Mouse (Mus musculus) forebrain, embryonic 13.5 days (tissue): ENCODE data around the gene Sgo2a. TPM values are rescaled to one million over a fixed set of nuclear protein-coding genes. Genes with fewer than 3 reads are reported as not detected.

Source experiments
- ATAC-seq: fragments of 200-750 bp; cut with Nextera tagmentation; 2 replicates; pipeline ENCODE4 v1.8.0; 2017
- H3K27ac ChIP-seq: fragments of 300-500 bp; sonication (generic); 2 replicates; pipeline ENCODE4 v1.5.1; 2015; ENCODE audit warnings: inconsistent platforms, mild to moderate bottlenecking, moderate library complexity
- H3K27me3 ChIP-seq: fragments of 300-500 bp; sonication (generic); 2 replicates; pipeline ENCODE4 v1.6.1; 2015; ENCODE audit warnings: mild to moderate bottlenecking, inconsistent platforms
- H3K36me3 ChIP-seq: fragments of 300-500 bp; sonication (generic); 2 replicates; pipeline ENCODE4 v1.6.1; 2015; ENCODE audit warnings: mild to moderate bottlenecking, inconsistent platforms; ENCODE audit not compliant: poor library complexity, severe bottlenecking
- H3K4me1 ChIP-seq: fragments of 300-500 bp; sonication (generic); 2 replicates; pipeline ENCODE4 v1.6.1; 2015; ENCODE audit warnings: inconsistent platforms
- H3K4me2 ChIP-seq: fragments of 300-500 bp; sonication (generic); 2 replicates; pipeline ENCODE4 v1.6.1; 2015; ENCODE audit warnings: inconsistent platforms, mild to moderate bottlenecking, moderate library complexity
- H3K4me3 ChIP-seq: fragments of 300-500 bp; sonication (generic); 2 replicates; pipeline ENCODE4 v1.5.1; 2015; ENCODE audit warnings: mild to moderate bottlenecking, inconsistent platforms
- H3K9ac ChIP-seq: fragments of 300-500 bp; sonication (generic); 2 replicates; pipeline ENCODE4 v1.6.1; 2015; ENCODE audit warnings: mild to moderate bottlenecking, inconsistent platforms
- H3K9me3 ChIP-seq: fragments of 300-500 bp; sonication (generic); replicated peaks from 2 replicates; pipeline ENCODE4 v1.6.1; 2016; ENCODE audit warnings: inconsistent platforms
- WGBS: fragments of 180-500 bp; shearing (Covaris S2); methylation state at CpG from one replicate; pipeline ENCODE4 v1.1.7; 2015; 5-methylcytosine and 5-hydroxymethylcytosine counted together
- polyA plus RNA-seq: library from polyadenylated mRNA; unstranded; fragments of >200 nt; fragmentation: Nextera tagmentation; extraction: Ambion mirVana; gene quantifications from 2 replicates; pipeline ENCODE4 v1.2.1, GENCODE M21; 2015

Gene Sgo2a
- 19.3 TPM in 2 replicates for polyA plus RNA-seq

DNA sequence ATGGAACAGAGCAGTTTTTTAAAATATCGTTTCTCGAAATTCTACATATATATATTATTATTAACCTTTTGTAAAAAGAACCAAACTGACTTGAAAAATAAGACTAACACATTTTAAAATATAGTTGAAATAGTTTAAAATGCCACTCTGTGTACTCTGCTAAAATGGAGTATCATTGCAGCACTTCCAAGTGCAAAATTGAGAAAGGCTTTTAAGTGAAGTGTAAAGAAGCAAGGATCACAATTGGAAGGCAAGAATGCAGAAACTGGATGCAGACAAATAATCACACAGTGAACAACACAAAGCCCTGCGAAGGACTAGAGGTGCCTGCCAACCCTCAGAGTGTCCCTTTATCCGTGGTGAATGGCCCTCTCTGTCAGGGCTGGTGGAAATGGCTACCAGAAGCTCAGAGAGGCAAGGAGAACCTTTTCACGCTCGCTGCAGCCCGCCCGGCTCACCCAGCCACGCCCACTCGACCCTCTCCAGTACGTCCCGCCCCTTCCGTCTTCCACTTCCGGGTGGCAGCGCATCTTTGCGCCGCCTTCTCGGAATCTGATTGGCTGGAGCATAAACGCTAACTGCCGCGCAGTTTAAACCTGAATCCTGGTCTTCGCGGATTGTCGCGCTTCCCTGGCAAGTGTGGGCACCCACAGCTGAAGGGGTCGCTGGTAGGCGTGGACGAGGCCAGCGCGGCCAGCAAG lies at the start of gene Sgo2a:
Gene Sgo2a, plus strand, starts transcription at position 540 of the 701 bp plus-strand sequence.
- peak; percentile 100 for ATAC-seq
- H3K4me3 ChIP-seq, result peak within 1 kb of the TSS; percentile 78
- WGBS, result 7% methylated on average over 30 of the region's 30 CpGs

DNA sequence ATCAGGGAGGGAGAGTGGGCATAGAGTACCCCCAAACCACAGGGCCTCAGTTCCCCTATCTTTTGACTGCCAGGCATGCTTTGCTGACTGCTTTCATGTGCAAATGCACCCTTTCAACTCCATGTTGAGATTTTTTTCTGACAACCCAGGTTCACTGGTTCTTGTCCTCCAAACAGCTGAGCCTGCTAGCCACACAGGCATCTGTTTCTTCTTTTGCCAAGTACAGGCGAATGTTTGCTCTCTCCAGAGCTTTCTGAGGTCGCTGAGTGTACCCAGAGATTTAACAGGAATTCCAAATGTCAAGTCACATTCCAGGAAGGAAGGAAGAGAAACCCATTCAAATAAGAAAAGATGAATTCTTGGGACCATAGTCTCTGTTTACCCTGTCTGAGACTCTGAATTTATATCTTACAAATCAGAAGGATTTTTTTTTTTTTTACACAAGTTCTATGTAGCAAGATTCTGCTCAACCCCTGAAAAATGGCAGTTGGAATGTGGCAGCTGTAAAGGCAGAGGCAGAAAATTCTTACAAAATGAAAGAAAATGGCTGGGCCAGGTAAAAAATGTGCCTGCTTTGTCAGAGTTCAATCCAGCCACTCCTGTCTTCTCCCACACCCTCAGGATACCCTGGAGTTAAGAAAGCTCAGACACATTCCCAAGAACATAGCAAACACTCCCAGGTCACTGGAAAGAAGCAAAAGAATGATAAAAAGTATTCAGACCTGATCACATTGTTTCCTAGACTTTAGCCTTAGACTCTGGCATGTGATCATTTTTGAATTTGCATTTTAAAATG lies 48.0 kb upstream of the Sgo2a start:
- H3K27ac ChIP-seq, result no peak overlapping the region
- peaks cover 16% of the 10 kb centered on the region; the same call in 1 of the 2 replicates for H3K36me3 ChIP-seq
- WGBS, result 44% methylated on average over 2 of the region's 2 CpGs

More for the DNA sequence above, at the start of gene Sgo2a:
- H3K4me2 ChIP-seq, result peak within 1 kb of the TSS; percentile 84
- H3K27ac ChIP-seq, result peak within 1 kb of the TSS; percentile 88
- H3K9ac ChIP-seq, result peak within 1 kb of the TSS; percentile 76
- H3K9me3 ChIP-seq, result no peaks in the 10 kb centered on the region
- H3K36me3 ChIP-seq, result no peaks in the 10 kb centered on the region
- H3K27me3 ChIP-seq, result no peaks in the 10 kb centered on the region
- H3K4me1 ChIP-seq, result peaks cover 23% of the 10 kb centered on the region

DNA sequence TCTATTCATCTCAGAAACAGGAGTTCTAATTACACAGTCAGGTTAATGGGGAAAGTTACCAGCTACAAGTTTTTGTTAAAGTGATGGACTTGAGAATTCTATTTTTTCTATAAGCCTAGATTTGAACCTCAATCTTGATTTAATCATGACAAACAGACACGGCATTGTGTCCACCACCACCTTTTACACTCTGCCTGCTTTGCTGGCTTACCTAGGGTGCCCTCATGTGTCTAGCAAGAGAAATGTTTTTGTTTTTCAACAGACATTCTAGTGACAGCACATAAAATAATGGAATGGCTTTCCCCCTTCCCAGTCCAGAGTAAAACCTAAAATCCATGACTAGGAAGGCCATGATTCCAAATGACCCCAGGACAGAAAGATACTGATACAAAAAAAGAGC lies 46.6 kb upstream of the Sgo2a start:
- Histone ChIP-seq H3K36me3 (peaks cover 8% of the 10 kb centered on the region; the same call in 1 of the 2 replicates), H3K27me3 (no peaks in the 10 kb centered on the region), H3K27ac (no peak overlapping the region), H3K9ac (no peak overlapping the region), H3K4me3 (no peak overlapping the region), H3K9me3 (no peaks in the 10 kb centered on the region), H3K4me1 (0 out of 2 replicates have a peak, but pooled peaks cover 15% of the 10 kb centered on the region), H3K4me2 (no peak overlapping the region)
- 7% methylated on average over 1 of the region's 1 CpGs for WGBS
- ATAC-seq, result no peak

More for the DNA sequence above, 48.0 kb upstream of the Sgo2a start:
- ATAC-seq, result no peak
- Histone ChIP-seq H3K4me1 (0 out of 2 replicates have a peak, but pooled peaks cover 15% of the 10 kb centered on the region), H3K27me3 (peaks cover 3% of the 10 kb centered on the region; the same call in 1 of the 2 replicates), H3K4me3 (no peak overlapping the region), H3K9ac (no peak overlapping the region), H3K9me3 (no peaks in the 10 kb centered on the region), H3K4me2 (no peak overlapping the region)

DNA sequence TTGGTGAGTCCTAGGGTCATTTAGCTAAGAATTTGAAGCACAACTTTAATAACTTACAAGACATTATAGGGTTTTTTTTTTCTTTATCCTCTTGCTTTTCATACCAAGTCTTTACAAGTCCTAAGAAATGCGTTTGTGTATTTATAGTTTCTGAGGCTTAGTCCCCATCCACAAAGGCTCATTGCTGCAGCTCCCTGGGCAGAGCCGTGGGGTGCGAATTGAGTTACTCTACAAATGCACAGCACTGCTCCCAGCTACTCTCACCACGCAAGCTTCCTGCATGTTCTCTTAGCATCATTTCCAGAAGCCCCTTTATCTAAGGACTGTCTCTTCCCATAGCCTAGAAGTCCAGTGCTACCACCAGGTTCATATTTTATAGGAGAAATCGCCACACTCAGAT lies 46.1 kb upstream of the Sgo2a start:
- no peak overlapping the region for H3K4me3 ChIP-seq
- no peak overlapping the region for H3K27ac ChIP-seq
- no peak overlapping the region for H3K4me2 ChIP-seq
- H3K4me1 ChIP-seq, result 0 out of 2 replicates have a peak, but pooled peaks cover 15% of the 10 kb centered on the region
- WGBS, result 48% methylated on average over 5 of the region's 5 CpGs
- H3K9me3 ChIP-seq, result no peaks in the 10 kb centered on the region
- no peaks in the 10 kb centered on the region for H3K27me3 ChIP-seq
- H3K36me3 ChIP-seq, result peaks cover 5% of the 10 kb centered on the region; the same call in 1 of the 2 replicates
- H3K9ac ChIP-seq, result no peak overlapping the region
- no peak for ATAC-seq

DNA sequence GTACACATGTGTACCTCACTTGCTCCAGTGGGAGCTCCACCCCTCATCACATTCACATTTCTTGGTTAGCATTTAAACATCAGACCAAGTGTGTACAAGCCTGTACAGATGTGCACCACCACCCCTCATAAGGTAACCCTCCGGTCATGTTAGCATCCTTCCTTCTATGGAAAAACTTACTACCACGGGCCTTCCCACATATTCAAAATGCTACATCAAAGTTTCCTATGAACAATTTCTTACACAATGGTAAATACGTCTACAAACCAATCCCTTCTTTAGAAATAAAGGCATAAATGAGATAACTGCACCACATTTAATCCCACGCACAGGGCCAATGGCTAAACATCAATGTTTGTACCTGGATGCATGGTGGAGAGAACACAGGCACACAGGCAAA lies 43.3 kb upstream of the Sgo2a start:
- 90% methylated on average over 4 of the region's 4 CpGs for WGBS
- Histone ChIP-seq H3K4me3 (no peak overlapping the region), H3K9ac (no peak overlapping the region), H3K9me3 (no peaks in the 10 kb centered on the region), H3K36me3 (peaks cover 16% of the 10 kb centered on the region), H3K27me3 (no peaks in the 10 kb centered on the region), H3K4me2 (no peak overlapping the region), H3K4me1 (0 out of 2 replicates have a peak, but pooled peaks cover 12% of the 10 kb centered on the region), H3K27ac (no peak overlapping the region)
- no peak for ATAC-seq

DNA sequence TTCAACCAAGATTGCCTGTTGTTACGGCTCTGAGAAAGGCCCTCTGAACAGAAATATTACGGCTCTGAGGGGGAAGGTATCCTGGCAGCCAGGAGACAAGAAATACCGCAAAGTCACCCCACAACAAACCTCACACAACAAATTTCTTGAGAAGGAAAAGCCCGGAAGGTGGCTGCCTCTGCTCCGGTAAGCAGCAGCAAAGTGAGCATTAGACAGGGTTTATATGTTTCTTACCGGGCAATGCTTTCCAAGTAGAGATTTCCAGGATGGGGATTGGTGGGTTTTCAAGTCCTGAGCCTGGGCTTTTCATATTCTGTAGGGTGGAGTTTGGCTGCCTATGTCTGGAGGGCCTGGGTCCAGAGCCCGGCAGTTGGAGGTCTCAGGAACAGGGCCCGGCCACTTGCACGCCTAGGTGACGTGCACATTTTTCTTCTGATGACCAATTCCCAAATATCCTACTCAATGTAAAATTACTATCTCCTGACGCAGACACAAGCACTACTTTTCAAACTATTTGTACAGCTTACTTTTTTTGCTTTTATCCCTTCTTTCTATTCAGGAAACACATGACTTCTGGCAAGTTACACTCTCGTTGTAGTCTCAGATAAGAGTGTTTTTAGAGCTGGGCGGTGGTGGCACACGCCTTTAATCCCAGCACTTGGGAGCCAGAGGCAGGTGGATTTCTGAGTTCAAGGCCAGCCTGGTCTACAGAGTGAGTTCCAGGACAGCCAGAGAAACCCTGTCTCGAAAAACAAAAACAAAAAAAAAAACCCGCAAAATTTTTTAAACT lies 42.0 kb upstream of the Sgo2a start:
- Histone ChIP-seq H3K4me1 (0 out of 2 replicates have a peak, but pooled peaks cover 2% of the 10 kb centered on the region), H3K27ac (no peak overlapping the region), H3K4me3 (no peak overlapping the region), H3K36me3 (peaks cover 20% of the 10 kb centered on the region), H3K9me3 (no peaks in the 10 kb centered on the region), H3K4me2 (no peak overlapping the region), H3K9ac (no peak overlapping the region), H3K27me3 (no peaks in the 10 kb centered on the region)
- 81% methylated on average over 16 of the region's 16 CpGs for WGBS
- no peak for ATAC-seq

DNA sequence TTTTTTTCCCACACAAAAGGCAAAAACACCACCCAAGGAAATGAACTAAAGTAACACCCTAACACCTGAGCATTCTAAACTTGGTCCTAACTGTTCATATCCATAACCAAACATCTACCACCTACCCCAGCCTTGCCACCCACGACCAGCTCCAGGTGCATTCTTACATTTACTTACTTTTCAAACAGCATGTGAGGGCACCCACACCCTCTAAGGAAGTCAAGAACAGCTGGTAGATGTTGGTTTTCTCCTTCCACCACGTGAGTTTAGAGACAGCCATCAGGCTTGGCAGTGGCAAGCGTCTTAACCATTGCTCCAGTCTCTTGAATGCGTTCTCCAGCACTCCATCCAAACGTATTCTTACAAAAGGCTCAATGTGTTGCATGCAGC lies 41.4 kb upstream of the Sgo2a start:
- 88% methylated on average over 5 of the region's 5 CpGs for WGBS
- no peaks in the 10 kb centered on the region for H3K9me3 ChIP-seq
- no peaks in the 10 kb centered on the region for H3K27me3 ChIP-seq
- H3K9ac ChIP-seq, result no peak overlapping the region
- peaks cover 26% of the 10 kb centered on the region for H3K36me3 ChIP-seq
- no peak overlapping the region for H3K4me3 ChIP-seq
- no peaks in the 10 kb centered on the region for H3K4me1 ChIP-seq
- H3K4me2 ChIP-seq, result no peak overlapping the region
- no peak for ATAC-seq
- H3K27ac ChIP-seq, result no peak overlapping the region

DNA sequence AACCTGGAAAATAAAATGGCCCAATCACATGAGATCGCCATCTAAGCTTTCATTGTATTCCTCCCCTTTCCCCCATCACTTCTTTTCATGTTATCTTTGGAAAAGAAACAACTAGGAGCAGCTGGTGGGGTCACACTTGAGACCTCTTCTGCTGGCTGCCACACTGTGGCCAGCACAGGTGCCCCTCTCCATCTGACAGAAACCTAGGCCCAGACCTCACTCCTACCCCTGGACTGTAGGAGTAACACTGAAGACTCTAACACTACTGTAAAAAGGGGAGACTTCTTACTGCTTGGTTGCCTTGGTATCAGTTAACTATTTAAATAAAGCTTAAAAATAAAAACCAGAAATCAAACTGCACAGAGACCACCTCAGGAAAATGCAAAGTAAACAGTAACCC lies 40.0 kb upstream of the Sgo2a start:
- Histone ChIP-seq H3K9me3 (no peaks in the 10 kb centered on the region), H3K27me3 (no peaks in the 10 kb centered on the region), H3K27ac (no peak overlapping the region), H3K9ac (no peak overlapping the region), H3K4me2 (no peak overlapping the region), H3K4me3 (no peak overlapping the region), H3K36me3 (peaks cover 32% of the 10 kb centered on the region), H3K4me1 (no peaks in the 10 kb centered on the region)
- no peak for ATAC-seq
- 89% methylated on average over 1 of the region's 1 CpGs for WGBS

DNA sequence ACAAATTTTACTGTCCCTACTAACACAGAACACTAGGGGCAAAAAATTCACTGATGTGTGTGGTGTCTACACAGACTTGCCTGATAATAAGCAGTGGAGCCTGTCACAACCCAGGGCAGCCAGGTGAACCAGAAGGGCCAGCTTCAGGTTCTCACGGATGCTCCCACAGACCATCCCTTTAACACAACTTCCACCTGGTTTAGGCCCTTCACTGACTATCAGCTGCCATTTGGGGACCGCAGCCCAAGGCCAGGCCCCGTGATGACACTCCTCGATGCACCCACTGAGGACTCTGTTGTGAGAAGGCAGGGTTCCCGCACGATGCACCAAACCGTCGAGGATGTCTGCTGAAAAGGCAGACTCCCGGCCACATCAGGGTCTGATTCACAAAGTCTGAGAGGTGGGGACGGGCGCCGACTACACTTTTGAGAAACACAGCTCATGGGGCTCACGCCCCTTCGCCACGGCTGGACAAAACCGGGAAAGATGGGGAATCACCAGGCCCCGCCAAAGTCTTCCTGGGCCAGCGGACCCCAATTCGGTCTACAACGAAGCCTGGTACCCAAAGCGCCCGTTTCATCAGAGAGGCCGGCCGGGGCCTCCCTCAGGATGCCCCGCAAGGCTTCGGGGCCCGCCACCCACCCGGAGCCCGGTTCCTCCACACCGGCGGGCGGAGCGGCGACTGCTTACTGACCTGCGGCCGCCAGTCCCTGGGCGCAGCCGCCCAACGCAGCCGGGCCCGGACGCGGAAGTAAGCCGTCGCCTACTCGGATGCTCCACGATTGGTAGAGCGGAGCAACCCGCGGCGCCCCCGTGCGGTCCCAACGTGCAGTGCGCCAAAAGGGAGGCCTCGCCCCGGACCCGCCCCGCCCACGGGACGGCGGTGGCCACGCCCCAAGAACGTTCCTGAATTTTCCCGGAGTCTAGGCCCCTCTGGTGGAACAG lies 26.2 kb upstream of the Sgo2a start:
- Histone ChIP-seq H3K4me1 (peaks cover 19% of the 10 kb centered on the region), H3K9me3 (no peaks in the 10 kb centered on the region), H3K27ac (peak overlapping the region; percentile 62), H3K27me3 (no peaks in the 10 kb centered on the region), H3K9ac (peak overlapping the region; percentile 87), H3K4me2 (peak overlapping the region; percentile 81), H3K4me3 (peak overlapping the region; percentile 63), H3K36me3 (peaks cover 14% of the 10 kb centered on the region)
- peak; percentile 99 for ATAC-seq
- under 1% methylated on average over 65 of the region's 65 CpGs for WGBS

DNA sequence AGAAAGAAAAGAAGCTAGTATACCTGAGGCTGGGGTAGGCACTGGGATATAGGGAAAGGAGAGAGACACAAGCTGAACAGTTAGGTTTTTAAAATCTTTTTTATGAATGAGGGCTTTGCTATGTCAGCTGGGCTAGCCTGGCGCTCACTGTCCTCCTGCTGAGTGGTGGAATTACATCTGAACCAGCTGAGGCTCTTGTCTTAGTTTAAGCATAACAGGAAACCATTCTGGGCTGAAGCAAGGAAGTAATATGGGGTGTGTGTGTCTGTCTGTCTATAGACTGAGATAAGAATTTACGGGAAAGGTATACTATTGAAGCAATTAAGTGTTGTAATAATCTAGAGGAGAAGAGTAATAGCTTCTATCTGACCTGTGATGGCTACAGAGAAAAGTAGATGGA lies 24.2 kb upstream of the Sgo2a start:
- Histone ChIP-seq H3K36me3 (peaks cover 3% of the 10 kb centered on the region), H3K9ac (no peak overlapping the region), H3K4me1 (peaks cover 19% of the 10 kb centered on the region), H3K27ac (no peak overlapping the region), H3K9me3 (no peaks in the 10 kb centered on the region), H3K27me3 (no peaks in the 10 kb centered on the region), H3K4me2 (no peak overlapping the region), H3K4me3 (no peak overlapping the region)
- WGBS, result 83% methylated on average over 2 of the region's 2 CpGs
- ATAC-seq, result no peak

DNA sequence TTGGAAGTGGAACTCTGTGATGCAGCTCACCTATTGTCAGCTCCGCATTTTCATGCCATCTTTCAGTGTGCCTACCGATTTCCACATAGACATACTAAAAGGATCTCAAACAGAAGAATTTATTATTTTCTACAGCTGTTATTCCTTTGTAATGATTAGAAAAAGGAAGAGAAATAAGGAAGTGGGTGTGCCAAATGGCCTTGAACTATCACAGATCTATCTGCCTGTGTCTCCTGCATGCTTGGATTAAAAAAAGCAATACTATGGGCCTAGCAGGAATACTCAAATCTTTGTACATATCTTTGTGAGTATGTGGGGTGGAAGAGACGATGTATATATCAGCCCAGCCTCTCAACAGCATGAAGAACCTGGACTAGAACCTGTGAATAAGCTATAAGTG lies 18.9 kb upstream of the Sgo2a start:
- Histone ChIP-seq H3K27me3 (no peaks in the 10 kb centered on the region), H3K9ac (no peak overlapping the region), H3K4me1 (no peaks in the 10 kb centered on the region), H3K36me3 (no peaks in the 10 kb centered on the region), H3K4me2 (no peak overlapping the region), H3K4me3 (no peak overlapping the region), H3K27ac (no peak overlapping the region), H3K9me3 (no peaks in the 10 kb centered on the region)
- ATAC-seq, result no peak
- WGBS, result 90% methylated on average over 3 of the region's 3 CpGs
